Mouse (Mus musculus) stomach, embryonic 16.5 days (tissue): ENCODE results near the gene Asah2. TPM values are rescaled to one million over a fixed set of nuclear protein-coding genes. Genes with fewer than 3 reads are reported as not detected.

Experiments
- ATAC-seq: fragments of 200-750 bp; cut with Nextera tagmentation; 2 replicates; pipeline ENCODE4 v1.8.0; 2017; ENCODE audit warnings: moderate number of reproducible peaks, moderate TSS enrichment; ENCODE audit not compliant: insufficient read depth, low FRiP score
- H3K27ac ChIP-seq: fragments of 300-500 bp; sonication (generic); 2 replicates; pipeline ENCODE4 v1.5.1; 2014; ENCODE audit warnings: low read length
- H3K27me3 ChIP-seq: fragments of 300-500 bp; sonication (generic); 2 replicates; pipeline ENCODE4 v1.6.1; 2014; ENCODE audit warnings: low read length, control low read depth, mixed read lengths; ENCODE audit not compliant: control insufficient read depth, insufficient read depth
- H3K36me3 ChIP-seq: fragments of 300-500 bp; sonication (generic); 2 replicates; pipeline ENCODE4 v1.6.1; 2014; ENCODE audit warnings: low read length; ENCODE audit not compliant: control insufficient read depth, insufficient read depth
- H3K4me1 ChIP-seq: fragments of 300-500 bp; sonication (generic); 2 replicates; pipeline ENCODE4 v1.6.1; 2014; ENCODE audit warnings: low read length, control low read depth, mixed read lengths; ENCODE audit not compliant: control insufficient read depth, insufficient read depth
- H3K4me2 ChIP-seq: fragments of 300-500 bp; sonication (generic); 2 replicates; pipeline ENCODE4 v1.6.1; 2014; ENCODE audit warnings: low read depth, low read length, mixed read lengths
- H3K4me3 ChIP-seq: fragments of 300-500 bp; sonication (generic); replicated peaks from 2 replicates; pipeline ENCODE4 v1.5.1; 2014; ENCODE audit warnings: mild to moderate bottlenecking, low read length
- H3K9ac ChIP-seq: fragments of 300-500 bp; sonication (generic); 2 replicates; pipeline ENCODE4 v1.6.1; 2014; ENCODE audit warnings: low read length
- H3K9me3 ChIP-seq: fragments of 300-500 bp; sonication (generic); replicated peaks from 2 replicates; pipeline ENCODE4 v1.6.1; 2016; ENCODE audit warnings: low read length, control low read depth; ENCODE audit not compliant: control insufficient read depth
- WGBS: fragments of 180-500 bp; shearing (Covaris S2); extraction: QIAGEN DNeasy Blood & Tissue Kit; methylation state at CpG from one replicate; pipeline ENCODE4 v1.1.7; 2014; 5-methylcytosine and 5-hydroxymethylcytosine counted together
- polyA plus RNA-seq: library from polyadenylated mRNA; unstranded; fragments of >200 nt; fragmentation: Nextera tagmentation; extraction: Ambion mirVana; gene quantifications from 2 replicates; pipeline ENCODE4 v1.2.1, GENCODE M21; 2015

Gene Asah2
- polyA plus RNA-seq, 1 experiment from 2014 or later = 2.4 TPM

- 9% methylated on average over 6 of the region's 6 CpGs for WGBS
- Histone ChIP-seq H3K9me3 (no peaks in the 10 kb centered on the region), H3K4me3 (no peak overlapping the region), H3K9ac (no peak overlapping the region), H3K4me2 (no peak overlapping the region), H3K27ac (no peak overlapping the region), H3K36me3 (no peaks in the 10 kb centered on the region), H3K4me1 (no peaks in the 10 kb centered on the region), H3K27me3 (no peaks in the 10 kb centered on the region)
- peak; percentile 62; the same call in 1 of the 2 replicates for ATAC-seq
These were observed 136.0 kb downstream of the Asah2 start for GRCm38 (mm10) chr19:31971998-31972397.

- Histone ChIP-seq H3K4me1 (no peaks in the 10 kb centered on the region), H3K27me3 (no peaks in the 10 kb centered on the region), H3K4me2 (no peak overlapping the region), H3K9me3 (no peaks in the 10 kb centered on the region), H3K27ac (no peak overlapping the region), H3K36me3 (no peaks in the 10 kb centered on the region), H3K4me3 (no peak overlapping the region), H3K9ac (no peak overlapping the region)
- ATAC-seq = no peak
- WGBS = 60% methylated on average over 3 of the region's 3 CpGs
These were observed 136.6 kb downstream of the Asah2 start for GRCm38 (mm10) chr19:31971405-31971804.

GRCm38 (mm10) chr19:31967933-31968532 lies 140.0 kb downstream of the Asah2 start:
- H3K27me3 ChIP-seq = no peaks in the 10 kb centered on the region
- no peak overlapping the region for H3K4me3 ChIP-seq
- no peak for ATAC-seq
- no peaks in the 10 kb centered on the region for H3K36me3 ChIP-seq
- no peak overlapping the region for H3K27ac ChIP-seq
- no peak overlapping the region for H3K9ac ChIP-seq
- H3K9me3 ChIP-seq = no peaks in the 10 kb centered on the region
- no peaks in the 10 kb centered on the region for H3K4me1 ChIP-seq
- WGBS = 45% methylated on average over 5 of the region's 5 CpGs
- H3K4me2 ChIP-seq = no peak overlapping the region

GRCm38 (mm10) chr19:31963147-31963546 lies 144.9 kb downstream of the Asah2 start:
- H3K4me1 ChIP-seq = no peaks in the 10 kb centered on the region
- no peak overlapping the region for H3K4me2 ChIP-seq
- H3K9ac ChIP-seq = no peak overlapping the region
- no peaks in the 10 kb centered on the region for H3K9me3 ChIP-seq
- no peak overlapping the region for H3K4me3 ChIP-seq
- no peak overlapping the region for H3K27ac ChIP-seq
- ATAC-seq = no peak
- 46% methylated on average over 3 of the region's 3 CpGs for WGBS
- H3K27me3 ChIP-seq = no peaks in the 10 kb centered on the region
- H3K36me3 ChIP-seq = no peaks in the 10 kb centered on the region

- no peak overlapping the region for H3K9ac ChIP-seq
- 74% methylated on average over 2 of the region's 2 CpGs for WGBS
- H3K4me2 ChIP-seq = no peak overlapping the region
- H3K4me3 ChIP-seq = no peak overlapping the region
- H3K9me3 ChIP-seq = no peaks in the 10 kb centered on the region
- H3K4me1 ChIP-seq = no peaks in the 10 kb centered on the region
- no peak overlapping the region for H3K27ac ChIP-seq
- ATAC-seq = no peak
- H3K27me3 ChIP-seq = no peaks in the 10 kb centered on the region
- no peaks in the 10 kb centered on the region for H3K36me3 ChIP-seq
These were observed 147.6 kb downstream of the Asah2 start for GRCm38 (mm10) chr19:31960434-31960833.

- no peak overlapping the region for H3K4me2 ChIP-seq
- H3K36me3 ChIP-seq = no peaks in the 10 kb centered on the region
- WGBS = 71% methylated on average over 2 of the region's 2 CpGs
- H3K27me3 ChIP-seq = no peaks in the 10 kb centered on the region
- no peak overlapping the region for H3K4me3 ChIP-seq
- H3K4me1 ChIP-seq = no peaks in the 10 kb centered on the region
- no peak overlapping the region for H3K27ac ChIP-seq
- no peak for ATAC-seq
- H3K9me3 ChIP-seq = no peaks in the 10 kb centered on the region
- H3K9ac ChIP-seq = no peak overlapping the region
These were observed 151.7 kb downstream of the Asah2 start for GRCm38 (mm10) chr19:31956359-31956758.

- no peak overlapping the region for H3K4me2 ChIP-seq
- no peak overlapping the region for H3K4me3 ChIP-seq
- no peaks in the 10 kb centered on the region for H3K27me3 ChIP-seq
- no peaks in the 10 kb centered on the region for H3K9me3 ChIP-seq
- no peak overlapping the region for H3K27ac ChIP-seq
- H3K4me1 ChIP-seq = no peaks in the 10 kb centered on the region
- 81% methylated on average over 4 of the region's 4 CpGs for WGBS
- ATAC-seq = no peak
- H3K36me3 ChIP-seq = no peaks in the 10 kb centered on the region
- no peak overlapping the region for H3K9ac ChIP-seq
These were observed 153.3 kb downstream of the Asah2 start for GRCm38 (mm10) chr19:31954696-31955095.

GRCm38 (mm10) chr19:31954267-31954666 lies 153.7 kb downstream of the Asah2 start:
- no peak overlapping the region for H3K9ac ChIP-seq
- H3K36me3 ChIP-seq = no peaks in the 10 kb centered on the region
- H3K27ac ChIP-seq = no peak overlapping the region
- no peak for ATAC-seq
- H3K4me3 ChIP-seq = no peak overlapping the region
- H3K9me3 ChIP-seq = no peaks in the 10 kb centered on the region
- no peaks in the 10 kb centered on the region for H3K4me1 ChIP-seq
- H3K27me3 ChIP-seq = no peaks in the 10 kb centered on the region
- 88% methylated on average over 4 of the region's 4 CpGs for WGBS
- H3K4me2 ChIP-seq = no peak overlapping the region

- 75% methylated on average over 2 of the region's 2 CpGs for WGBS
These were observed 154.2 kb downstream of the Asah2 start for GRCm38 (mm10) chr19:31953799-31954198.

More at GRCm38 (mm10) chr19:31953799-31954198, 154.2 kb downstream of the Asah2 start:
- no peak overlapping the region for H3K4me3 ChIP-seq
- ATAC-seq = no peak
- no peaks in the 10 kb centered on the region for H3K4me1 ChIP-seq
- H3K27ac ChIP-seq = no peak overlapping the region
- no peaks in the 10 kb centered on the region for H3K27me3 ChIP-seq
- no peaks in the 10 kb centered on the region for H3K36me3 ChIP-seq
- no peak overlapping the region for H3K9ac ChIP-seq
- H3K9me3 ChIP-seq = no peaks in the 10 kb centered on the region
- H3K4me2 ChIP-seq = no peak overlapping the region
